Mouse (Mus musculus) hindbrain, embryonic 13.5 days (tissue): ENCODE measurements around the gene Fbl. TPM values are rescaled to one million over a fixed set of nuclear protein-coding genes. Genes with fewer than 3 reads are reported as not detected.
"Not testable (repeated sequence)": the region's sequence is repeated elsewhere in the genome, so short reads cannot be mapped to it uniquely, and the experiment has no call there.

Experiments
- ATAC-seq: fragments of 200-750 bp; cut with Nextera tagmentation; 2 replicates; pipeline ENCODE4 v1.8.0; 2017; ENCODE audit warnings: moderate TSS enrichment; ENCODE audit not compliant: low FRiP score
- H3K27ac ChIP-seq: fragments of 300-500 bp; sonication (generic); 2 replicates; pipeline ENCODE4 v1.5.1; 2015; ENCODE audit warnings: inconsistent platforms, mild to moderate bottlenecking, moderate library complexity
- H3K27me3 ChIP-seq: fragments of 300-500 bp; sonication (generic); 2 replicates; pipeline ENCODE4 v1.6.1; 2015; ENCODE audit warnings: mild to moderate bottlenecking, inconsistent platforms
- H3K36me3 ChIP-seq: fragments of 300-500 bp; sonication (generic); 2 replicates; pipeline ENCODE4 v1.6.1; 2015; ENCODE audit warnings: mild to moderate bottlenecking, inconsistent platforms
- H3K4me1 ChIP-seq: fragments of 300-500 bp; sonication (generic); replicated peaks from 2 replicates; pipeline ENCODE4 v1.6.1; 2015; ENCODE audit warnings: inconsistent platforms
- H3K4me2 ChIP-seq: fragments of 300-500 bp; sonication (generic); 2 replicates; pipeline ENCODE4 v1.6.1; 2015; ENCODE audit warnings: inconsistent platforms, mild to moderate bottlenecking, moderate library complexity
- H3K4me3 ChIP-seq: fragments of 300-500 bp; sonication (generic); 2 replicates; pipeline ENCODE4 v1.5.1; 2015; ENCODE audit warnings: mild to moderate bottlenecking, inconsistent platforms
- H3K9ac ChIP-seq: fragments of 300-500 bp; sonication (generic); 2 replicates; pipeline ENCODE4 v1.6.1; 2015; ENCODE audit warnings: mild to moderate bottlenecking, inconsistent platforms
- H3K9me3 ChIP-seq: fragments of 300-500 bp; sonication (generic); 2 replicates; pipeline ENCODE4 v1.6.1; 2016; ENCODE audit warnings: inconsistent platforms
- WGBS: fragments of 180-500 bp; shearing (Covaris S2); methylation state at CpG from one replicate; pipeline ENCODE4 v1.1.7; 2015; 5-methylcytosine and 5-hydroxymethylcytosine counted together
- polyA plus RNA-seq: library from polyadenylated mRNA; unstranded; fragments of >200 nt; fragmentation: Nextera tagmentation; extraction: Ambion mirVana; gene quantifications from 2 replicates; pipeline ENCODE4 v1.2.1, GENCODE M21; 2015

The Fbl gene
- polyA plus RNA-seq, 1 experiment from 2014 or later: 92.0 TPM

DNA sequence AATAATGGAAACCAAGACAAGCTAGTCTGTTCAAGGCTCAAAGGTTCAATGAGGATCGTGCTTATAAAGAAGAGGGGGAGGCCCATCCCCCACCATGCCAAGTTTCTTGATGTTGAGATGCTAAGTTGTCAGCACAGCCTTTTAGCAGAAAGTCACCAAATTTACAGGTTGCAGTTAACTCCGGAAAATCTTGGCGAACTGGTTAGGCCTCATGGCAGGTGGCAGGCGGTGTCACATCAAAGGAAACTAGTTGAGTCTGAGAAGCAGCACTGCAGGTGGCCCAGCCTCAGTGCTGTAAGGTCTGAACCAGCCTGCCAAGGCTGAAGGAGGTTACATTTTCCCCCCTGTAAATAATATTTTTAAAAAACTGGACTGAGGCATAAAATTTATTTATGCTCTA is 57.3 kb downstream of the Fbl start:
- not testable (repeated sequence) for H3K9ac ChIP-seq, H3K4me1 ChIP-seq, H3K27ac ChIP-seq, ATAC-seq, H3K4me3 ChIP-seq, H3K36me3 ChIP-seq, H3K4me2 ChIP-seq, H3K27me3 ChIP-seq
- WGBS: 82% methylated on average over 4 of the region's 4 CpGs
- peaks cover 15% of the 10 kb centered on the region for H3K9me3 ChIP-seq

DNA sequence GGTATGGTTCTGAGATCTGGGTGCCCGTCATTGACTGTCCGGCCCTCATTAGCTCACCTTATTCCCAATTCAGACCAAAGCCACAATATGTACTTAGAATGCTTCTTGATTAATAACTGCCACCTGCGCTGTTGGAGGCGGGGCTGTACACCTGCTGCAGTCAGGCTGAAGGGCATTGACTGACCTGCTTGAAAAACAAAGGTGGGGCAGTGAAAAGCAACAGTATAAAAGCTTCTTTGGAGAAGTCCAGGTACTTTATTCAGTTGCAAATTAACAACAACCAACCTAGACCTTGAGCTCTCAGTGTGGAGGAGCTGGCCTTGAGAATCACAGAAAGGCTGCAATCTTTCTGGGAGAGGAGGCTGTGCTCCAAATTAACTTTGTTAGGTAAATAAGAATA is 57.9 kb downstream of the Fbl start:
- ATAC-seq, H3K9ac ChIP-seq, H3K27ac ChIP-seq, H3K4me3 ChIP-seq, H3K27me3 ChIP-seq, H3K36me3 ChIP-seq, H3K4me1 ChIP-seq, H3K4me2 ChIP-seq: not testable (repeated sequence)
- peaks cover 15% of the 10 kb centered on the region for H3K9me3 ChIP-seq
- WGBS: 95% methylated on average over 4 of the region's 4 CpGs

Other genes starting within 250 kb of the Fbl start
- gene Zfp974, start 240.2 kb upstream of the Fbl start, polyA plus RNA-seq: 14.5 and 15.6 TPM in 2 replicates
- 29.8 and 33.5 TPM in 2 replicates for gene Zfp780b, start 190.5 kb upstream of the Fbl start, polyA plus RNA-seq
- 5.7 and 6.3 TPM in 2 replicates for gene Zfp850, start 155.6 kb upstream of the Fbl start, polyA plus RNA-seq
- 304 and 316 TPM in 2 replicates for gene Psmc4, start 119.6 kb upstream of the Fbl start, polyA plus RNA-seq
- 0.09 TPM in 1 of 2 replicates, not detected in the other for gene Fcgbp, start 98.5 kb upstream of the Fbl start, polyA plus RNA-seq
- gene 9530053A07Rik, start 40.2 kb upstream of the Fbl start, polyA plus RNA-seq: 0.06 and 0.16 TPM in 2 replicates
- gene Dyrk1b, start 9.8 kb downstream of the Fbl start, polyA plus RNA-seq: 15.1 and 16.3 TPM in 2 replicates
- gene Eid2, start 98.2 kb downstream of the Fbl start, polyA plus RNA-seq: 4.3 and 4.6 TPM in 2 replicates
- 36.0 and 36.9 TPM in 2 replicates for gene Eid2b, start 108.0 kb downstream of the Fbl start, polyA plus RNA-seq
- gene Selenov, start 121.5 kb downstream of the Fbl start, polyA plus RNA-seq: 0.74 and 1.2 TPM in 2 replicates
- 22.2 and 24.5 TPM in 2 replicates for gene Dll3, start 132.5 kb downstream of the Fbl start, polyA plus RNA-seq
- gene Timm50, start 142.4 kb downstream of the Fbl start, polyA plus RNA-seq: 134 and 136 TPM in 2 replicates
- gene Supt5, start 169.0 kb downstream of the Fbl start, polyA plus RNA-seq: 92.1 and 97.7 TPM in 2 replicates
- gene Rps16, start 180.9 kb downstream of the Fbl start, polyA plus RNA-seq: 537 and 543 TPM in 2 replicates
- gene Plekhg2, start 202.9 kb downstream of the Fbl start, polyA plus RNA-seq: 32.0 and 34.6 TPM in 2 replicates
- gene Zfp36, start 210.5 kb downstream of the Fbl start, polyA plus RNA-seq: 4.6 and 4.9 TPM in 2 replicates
- gene Med29, start 223.0 kb downstream of the Fbl start, polyA plus RNA-seq: 43.7 and 44.8 TPM in 2 replicates
- gene Paf1, start 223.2 kb downstream of the Fbl start, polyA plus RNA-seq: 93.0 and 100 TPM in 2 replicates